Mouse (Mus musculus) liver, postnatal 0 days (tissue): ENCODE results near the gene Tmtc4.

Source experiments
- CTCF ChIP-seq: sonication (generic); IDR thresholded peaks from 2 replicates; pipeline ENCODE4 v1.5.1; 2016; ENCODE audit warnings: antibody characterized with exemption, low read depth
- EP300 ChIP-seq: IDR thresholded peaks from 2 replicates; pipeline ENCODE4 v1.6.1; 2016; ENCODE audit warnings: antibody characterized with exemption, low read depth, mild to moderate bottlenecking

- no peak for TF ChIP-seq EP300
- TF ChIP-seq CTCF, result no peak
Observed at GRCm38 (mm10) chr14:123003715-123004114, 19.9 kb upstream of the Tmtc4 start.
